Mouse (Mus musculus) G1E (cell line): Measurements from ENCODE around the gene Relt.

Experiments
- CTCF ChIP-seq: IDR thresholded peaks from 2 replicates; pipeline ENCODE4 v1.5.1; 2012; ENCODE audit warnings: low read depth, low read length, inconsistent platforms, mixed read lengths
- GATA1 ChIP-seq: IDR thresholded peaks from 2 replicates; pipeline ENCODE4 v1.6.1; 2012; ENCODE audit warnings: borderline replicate concordance, low read length, inconsistent platforms, mixed read lengths

DNA sequence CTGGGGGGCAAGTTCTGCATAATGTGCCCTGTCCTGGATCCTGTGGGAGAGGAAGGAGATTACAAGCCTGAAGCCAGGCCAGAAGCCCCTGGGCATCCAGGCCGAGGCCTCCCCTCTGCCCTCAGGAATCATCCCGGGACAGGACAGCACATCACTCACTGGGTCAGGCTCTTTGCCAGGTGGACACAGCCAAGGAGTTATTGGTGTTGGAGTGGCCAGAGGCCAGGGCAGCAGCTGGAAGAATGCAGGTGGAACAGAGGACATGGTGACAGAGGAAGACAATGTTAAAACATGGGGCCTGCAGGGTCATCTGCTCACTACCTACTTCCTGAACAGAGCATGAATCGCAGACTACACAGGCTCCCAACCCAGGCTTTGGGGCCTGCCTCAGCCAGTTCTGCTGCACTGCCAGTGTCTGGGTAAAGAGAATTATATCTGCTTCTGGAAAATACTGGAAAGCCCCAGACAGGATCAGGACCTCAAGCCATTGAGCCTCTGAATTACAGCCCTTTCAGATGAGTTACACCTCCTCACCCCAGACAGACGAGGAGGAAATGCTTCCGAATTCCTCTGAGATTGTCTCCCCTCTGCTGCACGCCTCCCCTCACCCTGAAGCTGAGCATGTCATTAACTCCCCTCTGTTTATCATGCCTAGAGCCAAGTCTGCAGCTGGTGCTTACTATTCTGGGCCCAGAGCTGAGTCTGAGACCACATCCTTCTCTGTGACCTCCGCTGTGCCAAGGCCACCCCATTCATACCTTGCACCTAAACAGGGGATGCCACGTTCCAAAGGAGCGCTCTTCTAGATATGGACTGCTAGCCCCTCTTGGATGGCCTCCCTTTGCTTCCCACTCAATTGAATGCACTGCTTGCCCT is 11.5 kb downstream of the Relt start:
- TF ChIP-seq GATA1: no peak
- no peak for TF ChIP-seq CTCF
